8 mouse cellular contexts compared by ENCODE assay signal in the genomic region with DNA sequence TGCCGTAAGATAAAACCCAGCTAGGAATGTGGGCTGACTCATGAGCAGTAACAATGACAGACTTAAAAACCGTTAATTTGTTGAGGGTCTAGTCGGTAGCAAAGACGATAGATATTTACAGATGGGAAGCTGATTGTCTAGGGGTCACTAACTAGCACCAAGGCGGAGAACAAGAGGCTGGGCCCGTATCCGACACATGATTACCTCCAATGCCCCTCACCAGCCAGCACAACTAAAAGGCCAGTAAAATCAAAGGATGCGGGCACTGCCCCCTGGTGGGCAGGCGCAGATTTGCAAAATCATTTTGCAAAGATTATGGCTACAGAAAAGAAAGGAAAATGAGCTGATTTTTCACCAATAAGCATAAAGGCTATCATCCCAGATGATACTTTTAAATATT.
A peak's percentile ranks its signal among the peaks of the same experiment; 100 is the strongest.
DNase-seq lines count a peak whose midpoint lies in the region; ATAC-seq lines count a peak whose summit lies in the region.

No protein-coding gene starts in this region.

- no peak for DNase-seq in heart, adult 8-10 months (ENCODE audit: low spot score)
- DNase-seq in A20 (ENCODE audit: low read depth, low spot score) (peak; percentile 50), R1 (ENCODE audit: low read depth, low spot score) (peak; percentile 37)
- DNase-seq in frontal cortex, postnatal 25 days (ENCODE audit: low spot score in 2 of 2): peak; percentile 28 to 44
- DNase-seq in layer of hippocampus, postnatal 36 days: peak; percentile 9 to 37
- no peak for DNase-seq in urinary bladder, postnatal 25 days (ENCODE audit: low spot score)

- H3K9ac ChIP-seq in heart, embryonic 13.5 days: no peak overlapping the region
- no peak overlapping the region for H3K9ac ChIP-seq in neural tube, embryonic 13.5 days

- H3K4me1 ChIP-seq in heart, embryonic 13.5 days: peaks cover 5% of the 10 kb centered on the region; the same call in 1 of the 2 replicates
- H3K4me1 ChIP-seq in neural tube, embryonic 13.5 days (replicated peaks): no peaks in the 10 kb centered on the region

- H3K4me2 ChIP-seq in heart, embryonic 13.5 days: peak overlapping the region; percentile 21; the same call in 1 of the 2 replicates
- H3K4me2 ChIP-seq in neural tube, embryonic 13.5 days: no peak overlapping the region

- H3K9me3 ChIP-seq in heart, embryonic 13.5 days: no peaks in the 10 kb centered on the region
- no peaks in the 10 kb centered on the region for H3K9me3 ChIP-seq in neural tube, embryonic 13.5 days

- no peak overlapping the region for H3K4me3 ChIP-seq in heart, embryonic 13.5 days
- H3K4me3 ChIP-seq in neural tube, embryonic 13.5 days: no peak overlapping the region

- no peaks in the 10 kb centered on the region for H3K27me3 ChIP-seq in heart, embryonic 13.5 days (replicated peaks)
- peaks cover 3% of the 10 kb centered on the region; the same call in 1 of the 2 replicates for H3K27me3 ChIP-seq in neural tube, embryonic 13.5 days

- no peaks in the 10 kb centered on the region for H3K36me3 ChIP-seq in heart, embryonic 13.5 days
- H3K36me3 ChIP-seq in neural tube, embryonic 13.5 days: no peaks in the 10 kb centered on the region

- WGBS in heart, embryonic 13.5 days: 37% methylated on average over 9 of the region's 9 CpGs
- 42% methylated on average over 9 of the region's 9 CpGs for WGBS in neural tube, embryonic 13.5 days

- no peak overlapping the region for H3K27ac ChIP-seq in heart, embryonic 13.5 days (replicated peaks)
- no peak overlapping the region for H3K27ac ChIP-seq in neural tube, embryonic 13.5 days (replicated peaks)

- no peak for ATAC-seq in heart, embryonic 13.5 days (ENCODE audit: extremely low read depth, insufficient number of reproducible peaks, low FRiP score, low TSS enrichment)
- peak; percentile 47; the same call in 1 of the 2 replicates for ATAC-seq in neural tube, embryonic 13.5 days (ENCODE audit: low read depth)

Comparison
In these comparisons a context has a peak if more than half of its experiments do, and no peak if none do; other contexts are left out.
1. DNase-seq: peak in A20 (single experiment), R1 (single experiment), frontal cortex, postnatal 25 days (2 of 2) and layer of hippocampus, postnatal 36 days (2 of 2); none in heart, adult 8-10 months (single experiment) and urinary bladder, postnatal 25 days (single experiment).